In the genomic region with DNA sequence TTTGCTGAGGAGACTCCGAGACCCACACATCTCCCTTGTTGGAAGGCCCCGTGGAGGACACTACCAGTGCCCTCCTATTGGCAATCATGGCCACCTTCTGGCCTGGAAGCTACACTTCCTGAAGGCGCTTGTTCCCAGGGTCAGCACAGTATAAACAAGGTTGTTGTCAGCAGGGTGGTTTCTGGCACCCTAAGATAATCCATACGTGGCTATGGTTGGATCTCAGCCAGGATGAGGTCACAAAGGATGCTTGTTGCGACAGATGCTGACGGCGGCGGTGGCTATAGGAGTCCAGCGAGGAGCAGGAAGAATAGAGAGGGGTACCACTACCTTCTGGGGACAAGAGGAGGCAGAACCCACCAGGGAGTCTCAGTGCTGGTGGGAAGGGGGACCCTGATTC, we compare ENCODE assay signal across 10 mouse cellular contexts. TPM values are rescaled to one million over a fixed set of nuclear protein-coding genes. Genes with fewer than 3 reads are reported as not detected.
DNase-seq lines count a peak whose midpoint lies in the region; ATAC-seq and TF ChIP-seq lines count a peak whose summit lies in the region.
"Had no signal": no experiment of that assay in that cellular context is flagged by ENCODE, and none has a peak within 500 bp of the region (broad histone marks: within the 10 kb centered on the region; RNA-seq: fewer than 3 reads in every experiment).

No protein-coding gene starts in this region.

- H3ac ChIP-seq in C2C12 (ENCODE audit: control insufficient read depth, insufficient read length, low read depth): no peak overlapping the region

- H3K79me2 ChIP-seq in C2C12 (ENCODE audit: control insufficient read depth, insufficient read depth): peaks cover 17% of the 10 kb centered on the region

- peak overlapping the region; percentile 20; the same call in 1 of the 2 replicates for H3K4me2 ChIP-seq in heart, embryonic 12.5 days

- H3K9me3 ChIP-seq in heart, embryonic 12.5 days (replicated peaks): no peaks in the 10 kb centered on the region

- no peak for DNase-seq in heart, postnatal 14 days
- DNase-seq in lung, postnatal 10 days: peak; percentile 56
- DNase-seq in right cerebral cortex, postnatal 4 days: no peak
- no peak for DNase-seq in left cerebral cortex, adult 18-20 months (ENCODE audit: low spot score in 2 of 2)
- DNase-seq in urinary bladder, adult 18-20 months (ENCODE audit: low spot score in 2 of 2): no peak
- DNase-seq: cerebellum, postnatal 36 days had no signal

- H3K27ac ChIP-seq in heart, embryonic 12.5 days (ENCODE audit: poor library complexity, severe bottlenecking): peak overlapping the region; percentile 97

- peaks cover 61% of the 10 kb centered on the region for H3K4me1 ChIP-seq in heart, embryonic 12.5 days (replicated peaks)

- ATAC-seq in heart, embryonic 12.5 days (ENCODE audit: insufficient number of reproducible peaks, low FRiP score): no peak
- ATAC-seq in granulocyte monocyte progenitor cell, adult 5-6 weeks (replicated peaks; ENCODE audit: poor library complexity, severe bottlenecking): peak; percentile 10
- ATAC-seq: activated CD4-positive, CD25-positive, alpha-beta regulatory T cell, adult 4 months had no signal

- no peaks in the 10 kb centered on the region for H3K79me3 ChIP-seq in C2C12 (ENCODE audit: low read depth)

- H3K36me3 ChIP-seq in heart, embryonic 12.5 days: peaks cover 4% of the 10 kb centered on the region; the same call in 1 of the 2 replicates
- H3K36me3 ChIP-seq in C2C12 (ENCODE audit: control insufficient read depth, insufficient read depth): no peaks in the 10 kb centered on the region

- TF ChIP-seq CTCF in C2C12 (IDR thresholded peaks at IDR 0.05; ENCODE audit: control insufficient read depth, insufficient read depth, insufficient read length): no peak

- no peak overlapping the region for H3K4me3 ChIP-seq in heart, embryonic 12.5 days
- no peak overlapping the region for H3K4me3 ChIP-seq in C2C12 (ENCODE audit: insufficient read depth, poor library complexity, severe bottlenecking)

- WGBS in heart, embryonic 12.5 days: 47% methylated on average over 9 of the region's 9 CpGs

- H3K9ac ChIP-seq in heart, embryonic 12.5 days: no peak overlapping the region

- no peaks in the 10 kb centered on the region for H3K27me3 ChIP-seq in heart, embryonic 12.5 days (replicated peaks)
- no peaks in the 10 kb centered on the region for H3K27me3 ChIP-seq in C2C12 (ENCODE audit: control insufficient read depth, insufficient read depth, insufficient read length)

- intact Hi-C loops in heart, postnatal 14 days (cut with DNase I): no loop called here

TF ChIP-seq in C2C12, 6 proteins besides CTCF, POLR2A, EP300 and RAD21:
- TF ChIP-seq FOSL1 (IDR thresholded peaks at IDR 0.05; ENCODE audit: insufficient read depth, low read length, poor library complexity, severe bottlenecking): no peak
- TF ChIP-seq CEBPB (IDR thresholded peaks at IDR 0.05; ENCODE audit: low read depth): peak; percentile 40

RNA-seq across cellular contexts. Expression of gene Tk1, which starts 4.5 kb away (rescaled TPM):
- 101 and 105 TPM in 2 replicates for polyA plus RNA-seq in heart, embryonic 12.5 days (2016; fragmentation: Nextera tagmentation; extraction: Ambion mirVana)
- 1 to 10 TPM; 5.6 to 9.7 TPM for total RNA-seq in heart, postnatal 14 days (2021)
- 265 TPM for polyA plus RNA-seq in C2C12 (2012; fragmentation: generic; extraction: Trizol)
- total RNA-seq in granulocyte monocyte progenitor cell, adult 5-6 weeks (2014; fragmentation: Nextera tagmentation): 198 and 208 TPM in 2 replicates
- total RNA-seq in granulocyte monocyte progenitor cell, adult 5-6 weeks (2017): 90.8 and 105 TPM in 2 replicates
- total RNA-seq in left cerebral cortex, adult 18-20 months (2021): under 1 TPM; 0.84 to 0.98 TPM

RNA-seq across cellular contexts. Expression of gene Afmid, which starts 4.7 kb away (rescaled TPM):
- polyA plus RNA-seq in heart, embryonic 12.5 days (2016; fragmentation: Nextera tagmentation; extraction: Ambion mirVana): 10.5 and 13.5 TPM in 2 replicates
- 1 to 10 TPM; 4.2 to 6.6 TPM for total RNA-seq in heart, postnatal 14 days (2021)
- 3.2 TPM for polyA plus RNA-seq in C2C12 (2012; fragmentation: generic; extraction: Trizol)
- 7.5 and 9.0 TPM in 2 replicates for total RNA-seq in granulocyte monocyte progenitor cell, adult 5-6 weeks (2014; fragmentation: Nextera tagmentation)
- total RNA-seq in granulocyte monocyte progenitor cell, adult 5-6 weeks (2017): 1.4 and 1.9 TPM in 2 replicates
- 1 to 10 TPM; 4.1 to 6.3 TPM for total RNA-seq in left cerebral cortex, adult 18-20 months (2021)

RNA-seq across cellular contexts. Expression of gene Birc5, which starts 18.6 kb away (rescaled TPM):
- 250 and 252 TPM in 2 replicates for polyA plus RNA-seq in heart, embryonic 12.5 days (2016; fragmentation: Nextera tagmentation; extraction: Ambion mirVana)
- total RNA-seq in heart, postnatal 14 days (2021): 1 to 10 TPM; 3.8 to 9.8 TPM
- polyA plus RNA-seq in C2C12 (2012; fragmentation: generic; extraction: Trizol): 230 TPM
- 93.9 and 128 TPM in 2 replicates for total RNA-seq in granulocyte monocyte progenitor cell, adult 5-6 weeks (2014; fragmentation: Nextera tagmentation)
- total RNA-seq in granulocyte monocyte progenitor cell, adult 5-6 weeks (2017): 200 and 221 TPM in 2 replicates
- total RNA-seq in left cerebral cortex, adult 18-20 months (2021): under 1 TPM; 0.65 to 0.87 TPM

RNA-seq across cellular contexts. Expression of gene Gm20708, which starts 20.9 kb away (rescaled TPM):
- polyA plus RNA-seq in heart, embryonic 12.5 days (2016; fragmentation: Nextera tagmentation; extraction: Ambion mirVana): 0.78 and 0.82 TPM in 2 replicates
- 1 to 10 TPM in 1 of 2 experiments, under 1 TPM in 1; 0.98 to 2.3 TPM for total RNA-seq in heart, postnatal 14 days (2021)
- 0.16 TPM for polyA plus RNA-seq in C2C12 (2012; fragmentation: generic; extraction: Trizol)
- 0.53 and 0.99 TPM in 2 replicates for total RNA-seq in granulocyte monocyte progenitor cell, adult 5-6 weeks (2014; fragmentation: Nextera tagmentation)
- 0.30 TPM in 1 of 2 replicates, not detected in the other for total RNA-seq in granulocyte monocyte progenitor cell, adult 5-6 weeks (2017)
- 1 to 10 TPM in 1 of 2 experiments, under 1 TPM in 1; 0.86 to 2.6 TPM for total RNA-seq in left cerebral cortex, adult 18-20 months (2021)

RNA-seq across cellular contexts. Expression of gene Syngr2, which starts 20.9 kb away (rescaled TPM):
- polyA plus RNA-seq in heart, embryonic 12.5 days (2016; fragmentation: Nextera tagmentation; extraction: Ambion mirVana): 68.9 and 69.3 TPM in 2 replicates
- 100 to 1,000 TPM; 108 to 109 TPM for total RNA-seq in heart, postnatal 14 days (2021)
- 65.3 TPM for polyA plus RNA-seq in C2C12 (2012; fragmentation: generic; extraction: Trizol)
- 225 and 281 TPM in 2 replicates for total RNA-seq in granulocyte monocyte progenitor cell, adult 5-6 weeks (2014; fragmentation: Nextera tagmentation)
- 152 and 176 TPM in 2 replicates for total RNA-seq in granulocyte monocyte progenitor cell, adult 5-6 weeks (2017)
- 10 to 100 TPM in 1 of 2 experiments, 1 to 10 TPM in 1; 9.3 to 15.8 TPM for total RNA-seq in left cerebral cortex, adult 18-20 months (2021)

Comparison
In these comparisons a context has a peak if more than half of its experiments do, and no peak if none do; other contexts are left out.
1. RNA of gene Tk1, which starts 4.5 kb away (total RNA-seq): 90.8 to 208 TPM in granulocyte monocyte progenitor cell, adult 5-6 weeks; 5.6 to 9.7 TPM in heart, postnatal 14 days and 0.84 to 0.98 TPM in left cerebral cortex, adult 18-20 months; every median in the first group is over 4 times any median in the second.
2. RNA of gene Birc5, which starts 18.6 kb away (total RNA-seq): 93.9 to 221 TPM in granulocyte monocyte progenitor cell, adult 5-6 weeks; 3.8 to 9.8 TPM in heart, postnatal 14 days and 0.65 to 0.87 TPM in left cerebral cortex, adult 18-20 months; every median in the first group is over 4 times any median in the second.